8 mouse cellular contexts compared by ENCODE assay signal in genomic region chr2:157424126-157424903, GRCm38 (mm10). TPM values are rescaled to one million over a fixed set of nuclear protein-coding genes. Genes with fewer than 3 reads are reported as not detected.
DNase-seq lines count a peak whose midpoint lies in the region; ATAC-seq and TF ChIP-seq lines count a peak whose summit lies in the region.

No protein-coding gene starts in this region.

- peak; percentile 33; the same call in 1 of the 2 replicates for ATAC-seq in heart, embryonic 12.5 days (ENCODE audit: insufficient number of reproducible peaks, low FRiP score)
- ATAC-seq in kidney, postnatal 0 days (replicated peaks; ENCODE audit: low FRiP score, low read depth) = no peak; the same call in 1 of the 2 replicates
- peak; percentile 53 for ATAC-seq in midbrain, embryonic 11.5 days (ENCODE audit: low FRiP score)

- H3K9me3 ChIP-seq in heart, embryonic 12.5 days (replicated peaks) = no peaks in the 10 kb centered on the region
- H3K9me3 ChIP-seq in kidney, postnatal 0 days (replicated peaks; ENCODE audit: low read length) = no peaks in the 10 kb centered on the region
- H3K9me3 ChIP-seq in midbrain, embryonic 11.5 days (ENCODE audit: control insufficient read depth, low read length) = no peaks in the 10 kb centered on the region

- peak overlapping the region; percentile 88 for H3K4me3 ChIP-seq in heart, embryonic 12.5 days
- peak overlapping the region; percentile 83 for H3K4me3 ChIP-seq in kidney, postnatal 0 days (replicated peaks; ENCODE audit: low read depth, low read length)
- H3K4me3 ChIP-seq in midbrain, embryonic 11.5 days (ENCODE audit: low read depth, low read length) = peak overlapping the region; percentile 91

- H3K36me3 ChIP-seq in heart, embryonic 12.5 days = no peaks in the 10 kb centered on the region
- no peaks in the 10 kb centered on the region for H3K36me3 ChIP-seq in kidney, postnatal 0 days (ENCODE audit: insufficient read depth, low read length)
- no peaks in the 10 kb centered on the region for H3K36me3 ChIP-seq in midbrain, embryonic 11.5 days (ENCODE audit: control insufficient read depth, insufficient read depth, low read length)

- no peaks in the 10 kb centered on the region for H3K27me3 ChIP-seq in heart, embryonic 12.5 days (replicated peaks)
- H3K27me3 ChIP-seq in kidney, postnatal 0 days (ENCODE audit: insufficient read depth, low read length) = no peaks in the 10 kb centered on the region
- H3K27me3 ChIP-seq in midbrain, embryonic 11.5 days (ENCODE audit: control insufficient read depth, insufficient read depth, low read length) = no peaks in the 10 kb centered on the region; the same call in 1 of the 2 replicates

- H3K9ac ChIP-seq in heart, embryonic 12.5 days = peak overlapping the region; percentile 97
- peak overlapping the region; percentile 99 for H3K9ac ChIP-seq in kidney, postnatal 0 days (ENCODE audit: low read depth, low read length)
- peak overlapping the region; percentile 99 for H3K9ac ChIP-seq in midbrain, embryonic 11.5 days (ENCODE audit: low read length)

- no peak for TF ChIP-seq CTCF in kidney, postnatal 0 days (IDR thresholded peaks at IDR 0.05; ENCODE audit: low read depth)

- H3K27ac ChIP-seq in heart, embryonic 12.5 days (ENCODE audit: poor library complexity, severe bottlenecking) = peak overlapping the region; percentile 36
- peak overlapping the region; percentile 97 for H3K27ac ChIP-seq in kidney, postnatal 0 days
- peak overlapping the region; percentile 72 for H3K27ac ChIP-seq in midbrain, embryonic 11.5 days (ENCODE audit: low read depth, low read length)

- peaks cover 64% of the 10 kb centered on the region for H3K4me1 ChIP-seq in heart, embryonic 12.5 days (replicated peaks)
- peaks cover 20% of the 10 kb centered on the region for H3K4me1 ChIP-seq in kidney, postnatal 0 days (replicated peaks; ENCODE audit: insufficient read depth, low read length)
- peaks cover 32% of the 10 kb centered on the region for H3K4me1 ChIP-seq in midbrain, embryonic 11.5 days (ENCODE audit: control insufficient read depth, insufficient read depth, low read length)

- H3K4me2 ChIP-seq in heart, embryonic 12.5 days = peak overlapping the region; percentile 75
- peak overlapping the region; percentile 96 for H3K4me2 ChIP-seq in kidney, postnatal 0 days (ENCODE audit: low read length)
- H3K4me2 ChIP-seq in midbrain, embryonic 11.5 days = peak overlapping the region; percentile 62

- DNase-seq in gastrocnemius, adult 18-20 months (ENCODE audit: low spot score) = peak; percentile 31
- DNase-seq in gastrocnemius, postnatal 25 days = no peak
- DNase-seq in CD4-positive, CD25-positive, alpha-beta regulatory T cell, adult 2 months (ENCODE audit: low read depth, low spot score) = peak; percentile 63
- peak; percentile 67 to 72 for DNase-seq in cerebellum, postnatal 14 days
- DNase-seq in kidney, postnatal 0 days (ENCODE audit: low spot score) = no peak
- no peak for DNase-seq in midbrain, embryonic 11.5 days (ENCODE audit: low spot score, missing footprints)
- DNase-seq in layer of hippocampus, adult 8-10 months (ENCODE audit: low spot score in 2 of 2) = no peak

- 2% methylated on average over 65 of the region's 98 CpGs for WGBS in heart, embryonic 12.5 days
- under 1% methylated on average over 52 of the region's 98 CpGs for WGBS in kidney, postnatal 0 days
- under 1% methylated on average over 56 of the region's 98 CpGs for WGBS in midbrain, embryonic 11.5 days

RNA-seq across cellular contexts. Expression of gene Src, which starts 6.1 kb away (rescaled TPM):
- total RNA-seq in gastrocnemius, adult 18-20 months (2021) = 1 to 10 TPM; 2.8 to 3.0 TPM
- 1 to 10 TPM; 3.1 to 3.6 TPM for total RNA-seq in gastrocnemius, postnatal 25 days (2021)
- 10.9 and 13.4 TPM in 2 replicates for polyA plus RNA-seq in heart, embryonic 12.5 days (2016; fragmentation: Nextera tagmentation; extraction: Ambion mirVana)
- 14.0 TPM in 2 replicates for polyA plus RNA-seq in kidney, postnatal 0 days (2015; fragmentation: Nextera tagmentation; extraction: Ambion mirVana)
- 11.2 and 14.0 TPM in 2 replicates for polyA plus RNA-seq in midbrain, embryonic 11.5 days (2014; fragmentation: Nextera tagmentation; extraction: Ambion mirVana)
- 100 to 1,000 TPM; 124 to 150 (median 133) TPM for total RNA-seq in layer of hippocampus, adult 8-10 months (2022)

RNA-seq across cellular contexts. Expression of gene Manbal, which starts 56.9 kb away (rescaled TPM):
- total RNA-seq in gastrocnemius, adult 18-20 months (2021) = 10 to 100 TPM; 15.2 to 15.9 TPM
- total RNA-seq in gastrocnemius, postnatal 25 days (2021) = 10 to 100 TPM; 12.5 to 15.7 TPM
- 53.5 and 56.4 TPM in 2 replicates for polyA plus RNA-seq in heart, embryonic 12.5 days (2016; fragmentation: Nextera tagmentation; extraction: Ambion mirVana)
- polyA plus RNA-seq in kidney, postnatal 0 days (2015; fragmentation: Nextera tagmentation; extraction: Ambion mirVana) = 77.9 and 78.4 TPM in 2 replicates
- polyA plus RNA-seq in midbrain, embryonic 11.5 days (2014; fragmentation: Nextera tagmentation; extraction: Ambion mirVana) = 34.7 and 35.9 TPM in 2 replicates
- 10 to 100 TPM; 53.4 to 60.4 (median 58.8) TPM for total RNA-seq in layer of hippocampus, adult 8-10 months (2022)

Comparison
In these comparisons a context has a peak if more than half of its experiments do, and no peak if none do; other contexts are left out.
1. DNase-seq: peak in gastrocnemius, adult 18-20 months (single experiment), CD4-positive, CD25-positive, alpha-beta regulatory T cell, adult 2 months (single experiment) and cerebellum, postnatal 14 days (2 of 2); none in gastrocnemius, postnatal 25 days (single experiment), kidney, postnatal 0 days (single experiment), midbrain, embryonic 11.5 days (single experiment) and layer of hippocampus, adult 8-10 months (0 of 2).
2. H3K27ac ChIP-seq: peak in every context shown above with its lines; median percentile 97 in kidney, postnatal 0 days; 72 in midbrain, embryonic 11.5 days; 36 in heart, embryonic 12.5 days.
3. RNA of gene Src, which starts 6.1 kb away (total RNA-seq): 124 to 150 TPM in layer of hippocampus, adult 8-10 months; 3.1 to 3.6 TPM in gastrocnemius, postnatal 25 days and 2.8 to 3.0 TPM in gastrocnemius, adult 18-20 months; every median in the first group is over 10 times any median in the second.
4. Peak in every context shown above with its lines, with median percentiles within 50 percentile points of each other: H3K4me2 ChIP-seq, H3K4me3 ChIP-seq and H3K9ac ChIP-seq.